Mouse (Mus musculus): ENCODE measurements around the gene Cox20. TPM values are rescaled to one million over a fixed set of nuclear protein-coding genes. Genes with fewer than 3 reads are reported as not detected.
"Not testable (repeated sequence)": the region's sequence is repeated elsewhere in the genome, so short reads cannot be mapped to it uniquely, and the experiment has no call there.

Cox20 gene
- polyA plus RNA-seq, 1 experiment from 2014 or later, result 133 TPM

DNA sequence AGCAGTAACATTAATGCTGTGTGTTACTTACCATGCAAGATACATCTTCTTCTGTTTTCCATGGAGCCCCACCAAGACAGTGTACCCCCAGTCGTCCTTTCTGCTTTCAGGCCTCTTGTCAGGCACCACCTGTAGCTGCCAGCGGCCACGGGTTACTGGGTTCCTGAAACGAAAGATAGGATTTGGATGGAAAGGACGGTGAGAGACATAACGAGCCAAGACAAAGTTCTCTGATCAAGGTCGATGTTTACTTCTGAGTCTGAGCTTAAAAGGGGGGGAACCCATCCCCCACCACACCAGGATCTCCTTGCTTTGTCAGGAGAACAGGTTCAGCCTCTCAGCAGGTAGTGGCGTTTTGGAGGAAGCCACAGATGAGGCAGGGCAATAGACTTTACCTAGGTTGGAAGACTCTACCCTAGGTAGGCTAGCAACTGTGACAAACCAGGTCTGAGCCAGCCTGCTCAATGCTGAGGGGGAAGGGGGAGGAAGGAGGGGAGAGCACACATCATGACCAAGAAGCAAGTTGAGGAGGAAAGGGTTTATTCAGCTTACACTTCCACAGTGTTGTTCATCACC lies 31.2 kb upstream of the Cox20 start:
- H3K9me3 ChIP-seq (ENCODE audit: control insufficient read depth, low read length), result no peaks in the 10 kb centered on the region
- H3K36me3 ChIP-seq (ENCODE audit: control insufficient read depth, insufficient read depth, low read length), result no peaks in the 10 kb centered on the region
- no peak overlapping the region for H3K27ac ChIP-seq (ENCODE audit: low read depth)
- no peak overlapping the region for H3K9ac ChIP-seq (ENCODE audit: low read length)
- H3K4me3 ChIP-seq (ENCODE audit: low read depth, low read length), result no peak overlapping the region
- no peaks in the 10 kb centered on the region for H3K27me3 ChIP-seq (replicated peaks; ENCODE audit: control insufficient read depth, insufficient read depth, low read length)
- no peak overlapping the region for H3K4me2 ChIP-seq (ENCODE audit: low read length)
- H3K4me1 ChIP-seq (replicated peaks; ENCODE audit: control insufficient read depth, insufficient read depth, low read length), result no peaks in the 10 kb centered on the region
- ATAC-seq (replicated peaks; ENCODE audit: low FRiP score, low TSS enrichment, low read depth), result no peak
- WGBS, result 63% methylated on average over 8 of the region's 8 CpGs
- DNase-seq (ENCODE audit: low spot score), result no peak

DNA sequence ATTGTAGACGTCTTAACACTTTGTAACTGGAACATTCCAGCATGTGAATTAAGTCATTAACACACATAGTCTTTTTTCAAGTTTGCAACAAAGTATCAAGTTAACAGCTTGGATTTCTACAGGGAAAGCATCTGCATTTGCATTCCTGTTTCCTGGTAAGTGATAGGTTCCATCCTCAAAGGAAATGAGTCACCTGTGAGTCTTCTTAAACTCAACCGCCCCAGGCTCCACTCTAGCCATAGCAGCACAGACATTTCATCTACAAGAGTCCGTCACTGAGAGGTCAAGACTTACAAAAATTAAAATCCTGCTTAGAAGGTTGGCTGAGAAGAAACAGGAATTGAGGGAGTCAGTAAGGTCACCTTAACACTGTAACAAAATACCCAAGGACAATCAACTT lies 27.2 kb upstream of the Cox20 start:
- Histone ChIP-seq H3K9me3 (ENCODE audit: control insufficient read depth, low read length) (no peaks in the 10 kb centered on the region), H3K4me2 (ENCODE audit: low read length) (no peak overlapping the region), H3K27me3 (replicated peaks; ENCODE audit: control insufficient read depth, insufficient read depth, low read length) (no peaks in the 10 kb centered on the region), H3K9ac (ENCODE audit: low read length) (no peak overlapping the region), H3K27ac (ENCODE audit: low read depth) (no peak overlapping the region), H3K36me3 (ENCODE audit: control insufficient read depth, insufficient read depth, low read length) (no peaks in the 10 kb centered on the region), H3K4me3 (ENCODE audit: low read depth, low read length) (no peak overlapping the region), H3K4me1 (replicated peaks; ENCODE audit: control insufficient read depth, insufficient read depth, low read length) (no peaks in the 10 kb centered on the region)
- 82% methylated on average over 3 of the region's 3 CpGs for WGBS
- ATAC-seq (replicated peaks; ENCODE audit: low FRiP score, low TSS enrichment, low read depth), result no peak
- DNase-seq (ENCODE audit: low spot score), result no peak

GRCm38 (mm10) chr1:178294051-178294450 lies 24.9 kb upstream of the Cox20 start:
- no peak overlapping the region for H3K4me2 ChIP-seq (ENCODE audit: low read length)
- no peak overlapping the region for H3K27ac ChIP-seq (ENCODE audit: low read depth)
- no peak overlapping the region for H3K4me3 ChIP-seq (ENCODE audit: low read depth, low read length)
- ATAC-seq (replicated peaks; ENCODE audit: low FRiP score, low TSS enrichment, low read depth) (no peak), DNase-seq (ENCODE audit: low spot score) (no peak)
- H3K36me3 ChIP-seq (ENCODE audit: control insufficient read depth, insufficient read depth, low read length), result no peaks in the 10 kb centered on the region
- no peaks in the 10 kb centered on the region for H3K9me3 ChIP-seq (ENCODE audit: control insufficient read depth, low read length)
- WGBS, result 98% methylated on average over 1 of the region's 1 CpGs
- H3K27me3 ChIP-seq (replicated peaks; ENCODE audit: control insufficient read depth, insufficient read depth, low read length), result no peaks in the 10 kb centered on the region
- H3K9ac ChIP-seq (ENCODE audit: low read length), result no peak overlapping the region
- no peaks in the 10 kb centered on the region for H3K4me1 ChIP-seq (replicated peaks; ENCODE audit: control insufficient read depth, insufficient read depth, low read length)

DNA sequence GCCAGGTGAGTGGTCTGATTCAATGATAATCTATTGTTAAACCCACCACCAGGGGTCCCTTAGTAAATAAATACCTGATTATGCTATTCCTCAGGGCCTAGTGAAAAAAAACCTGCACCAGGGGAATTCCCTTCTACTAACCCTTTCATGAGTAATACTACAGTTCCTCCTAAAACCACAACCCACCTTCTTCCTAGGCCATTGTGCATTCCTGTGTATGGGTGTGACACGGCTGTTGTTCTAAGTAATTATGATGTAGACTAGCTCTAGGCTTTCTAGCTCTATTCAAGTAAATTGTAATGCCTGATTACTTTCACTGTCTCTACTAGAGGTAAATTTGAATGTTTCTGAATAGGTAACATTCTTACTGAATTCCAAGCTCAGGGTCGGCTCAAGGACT lies 17.7 kb upstream of the Cox20 start:
- 92% methylated on average over 2 of the region's 2 CpGs for WGBS
- not testable (repeated sequence) for ATAC-seq (replicated peaks; ENCODE audit: low FRiP score, low TSS enrichment, low read depth); H3K9me3 ChIP-seq (ENCODE audit: control insufficient read depth, low read length); DNase-seq (ENCODE audit: low spot score); H3K27me3 ChIP-seq (replicated peaks; ENCODE audit: control insufficient read depth, insufficient read depth, low read length); H3K9ac ChIP-seq (ENCODE audit: low read length); H3K27ac ChIP-seq (ENCODE audit: low read depth); H3K4me2 ChIP-seq (ENCODE audit: low read length); H3K36me3 ChIP-seq (ENCODE audit: control insufficient read depth, insufficient read depth, low read length); H3K4me1 ChIP-seq (replicated peaks; ENCODE audit: control insufficient read depth, insufficient read depth, low read length); H3K4me3 ChIP-seq (ENCODE audit: low read depth, low read length)

- Histone ChIP-seq H3K4me2 (ENCODE audit: low read length) (no peak overlapping the region), H3K4me3 (ENCODE audit: low read depth, low read length) (no peak overlapping the region), H3K4me1 (replicated peaks; ENCODE audit: control insufficient read depth, insufficient read depth, low read length) (no peaks in the 10 kb centered on the region), H3K27ac (ENCODE audit: low read depth) (no peak overlapping the region), H3K9ac (ENCODE audit: low read length) (no peak overlapping the region), H3K9me3 (ENCODE audit: control insufficient read depth, low read length) (peaks cover 4% of the 10 kb centered on the region; the same call in 1 of the 2 replicates), H3K36me3 (ENCODE audit: control insufficient read depth, insufficient read depth, low read length) (no peaks in the 10 kb centered on the region), H3K27me3 (replicated peaks; ENCODE audit: control insufficient read depth, insufficient read depth, low read length) (no peaks in the 10 kb centered on the region)
- DNase-seq (ENCODE audit: low spot score), result peak; percentile 78
- 28% methylated on average over 3 of the region's 3 CpGs for WGBS
- ATAC-seq (replicated peaks; ENCODE audit: low FRiP score, low TSS enrichment, low read depth), result peak; percentile 53; the same call in 1 of the 2 replicates
Measured at GRCm38 (mm10) chr1:178303425-178303824, 15.5 kb upstream of the Cox20 start.

DNA sequence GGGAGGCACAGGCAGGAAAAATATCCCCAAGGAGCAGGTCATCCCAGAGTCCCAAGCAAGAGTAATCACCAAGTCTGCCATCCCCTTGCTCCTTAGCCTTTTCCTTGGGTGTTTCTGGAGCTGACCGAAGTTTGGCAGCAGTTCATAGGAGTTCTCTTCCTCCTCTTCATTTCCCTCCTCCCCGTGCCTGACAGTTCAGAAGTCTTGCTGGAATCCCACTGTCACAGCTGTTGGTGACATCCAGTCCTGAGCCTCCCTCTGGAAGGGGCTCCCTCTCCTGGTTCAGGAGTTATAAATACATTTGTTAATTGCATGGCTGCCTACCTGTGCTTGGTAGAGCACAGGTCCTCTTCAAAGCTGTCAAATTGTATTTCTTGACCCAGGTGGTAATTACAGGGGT lies 9.4 kb upstream of the Cox20 start:
- Histone ChIP-seq H3K27ac (ENCODE audit: low read depth) (no peak overlapping the region), H3K9ac (ENCODE audit: low read length) (no peak overlapping the region), H3K4me2 (ENCODE audit: low read length) (no peak overlapping the region), H3K36me3 (ENCODE audit: control insufficient read depth, insufficient read depth, low read length) (no peaks in the 10 kb centered on the region), H3K27me3 (replicated peaks; ENCODE audit: control insufficient read depth, insufficient read depth, low read length) (no peaks in the 10 kb centered on the region), H3K4me3 (ENCODE audit: low read depth, low read length) (no peak overlapping the region), H3K4me1 (replicated peaks; ENCODE audit: control insufficient read depth, insufficient read depth, low read length) (no peaks in the 10 kb centered on the region), H3K9me3 (ENCODE audit: control insufficient read depth, low read length) (no peaks in the 10 kb centered on the region)
- ATAC-seq (replicated peaks; ENCODE audit: low FRiP score, low TSS enrichment, low read depth) (no peak), DNase-seq (ENCODE audit: low spot score) (peak; percentile 48)
- WGBS, result 78% methylated on average over 2 of the region's 2 CpGs

DNA sequence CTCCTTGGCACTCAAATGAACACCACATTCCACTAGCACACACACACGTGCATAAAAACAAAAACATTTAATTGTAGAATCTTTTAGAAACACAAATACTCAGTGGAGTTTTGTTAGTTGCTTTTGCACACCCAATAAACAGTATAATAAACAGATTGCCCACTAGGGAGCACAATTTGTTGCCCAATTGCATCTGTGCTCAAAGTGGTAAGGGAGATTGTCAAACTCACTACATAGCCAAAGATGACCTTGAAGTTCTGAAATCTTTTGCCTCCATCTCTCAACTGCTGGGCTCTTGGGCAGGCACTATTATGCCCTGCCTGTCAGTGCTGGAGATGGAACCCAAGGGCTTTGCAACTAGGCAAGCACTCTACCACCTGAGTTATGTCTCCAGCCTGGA lies 8.8 kb upstream of the Cox20 start:
- WGBS, result 68% methylated on average over 1 of the region's 1 CpGs
- DNase-seq (ENCODE audit: low spot score) (no peak), ATAC-seq (replicated peaks; ENCODE audit: low FRiP score, low TSS enrichment, low read depth) (no peak)
- H3K36me3 ChIP-seq (ENCODE audit: control insufficient read depth, insufficient read depth, low read length), result no peaks in the 10 kb centered on the region
- no peaks in the 10 kb centered on the region for H3K27me3 ChIP-seq (replicated peaks; ENCODE audit: control insufficient read depth, insufficient read depth, low read length)
- no peak overlapping the region for H3K4me3 ChIP-seq (ENCODE audit: low read depth, low read length)
- H3K27ac ChIP-seq (ENCODE audit: low read depth), result no peak overlapping the region
- H3K9ac ChIP-seq (ENCODE audit: low read length), result no peak overlapping the region
- no peaks in the 10 kb centered on the region for H3K9me3 ChIP-seq (ENCODE audit: control insufficient read depth, low read length)
- H3K4me1 ChIP-seq (replicated peaks; ENCODE audit: control insufficient read depth, insufficient read depth, low read length), result no peaks in the 10 kb centered on the region
- no peak overlapping the region for H3K4me2 ChIP-seq (ENCODE audit: low read length)

DNA sequence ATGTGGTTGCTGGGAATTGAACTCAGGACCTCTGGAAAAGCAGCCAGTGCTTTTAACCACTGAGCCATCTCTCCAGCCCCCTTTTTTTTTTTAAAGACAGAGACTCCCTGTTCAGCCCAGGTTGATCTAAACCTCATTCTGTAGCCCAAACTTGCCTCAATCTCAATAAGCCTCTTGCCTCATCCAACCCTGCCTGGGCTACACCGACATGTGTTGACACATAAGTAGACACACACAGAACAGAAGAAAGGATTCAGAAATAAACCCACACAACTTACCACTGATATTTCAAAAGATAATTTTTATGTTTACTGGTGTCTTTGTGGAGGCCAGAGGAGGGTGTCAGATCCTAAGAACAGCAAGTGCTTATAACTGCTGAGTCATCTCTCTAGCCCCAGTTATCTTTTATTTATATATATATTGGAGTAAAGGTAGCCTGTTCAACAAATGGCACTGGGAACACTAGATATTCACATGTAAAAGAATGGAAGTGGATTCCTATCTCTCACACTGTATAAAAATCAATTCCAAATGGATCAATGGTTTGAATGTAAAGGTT lies 5.8 kb upstream of the Cox20 start:
- Histone ChIP-seq H3K4me1 (replicated peaks; ENCODE audit: control insufficient read depth, insufficient read depth, low read length) (peaks cover 7% of the 10 kb centered on the region; the same call in 1 of the 2 replicates), H3K36me3 (ENCODE audit: control insufficient read depth, insufficient read depth, low read length) (no peaks in the 10 kb centered on the region), H3K4me2 (ENCODE audit: low read length) (no peak overlapping the region), H3K27me3 (replicated peaks; ENCODE audit: control insufficient read depth, insufficient read depth, low read length) (no peaks in the 10 kb centered on the region), H3K4me3 (ENCODE audit: low read depth, low read length) (no peak overlapping the region), H3K27ac (ENCODE audit: low read depth) (no peak overlapping the region), H3K9me3 (ENCODE audit: control insufficient read depth, low read length) (no peaks in the 10 kb centered on the region), H3K9ac (ENCODE audit: low read length) (no peak overlapping the region)
- WGBS, result 93% methylated on average over 1 of the region's 1 CpGs
- DNase-seq (ENCODE audit: low spot score) (no peak), ATAC-seq (replicated peaks; ENCODE audit: low FRiP score, low TSS enrichment, low read depth) (no peak)

DNA sequence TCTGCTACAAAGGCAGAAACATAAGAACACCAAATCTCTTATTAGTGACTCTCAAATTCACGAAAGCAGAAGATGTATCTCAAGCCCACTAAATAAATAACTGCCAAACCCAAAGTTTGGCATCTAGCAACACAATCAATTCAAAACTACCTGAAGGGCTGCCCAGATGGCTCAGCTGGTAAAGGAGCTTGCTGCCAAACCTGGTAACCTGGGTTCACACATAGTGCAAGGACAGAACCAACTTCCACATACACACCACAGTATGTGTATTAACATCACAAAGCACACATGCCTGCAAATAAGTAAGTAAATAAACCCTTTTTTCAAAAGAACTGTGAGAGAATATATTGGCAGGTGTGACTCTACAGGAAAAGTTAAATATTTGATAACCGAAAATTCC lies 4.7 kb upstream of the Cox20 start:
- WGBS, result 90% methylated on average over 2 of the region's 2 CpGs
- Histone ChIP-seq H3K9ac (ENCODE audit: low read length) (no peak overlapping the region), H3K4me2 (ENCODE audit: low read length) (no peak overlapping the region), H3K36me3 (ENCODE audit: control insufficient read depth, insufficient read depth, low read length) (no peaks in the 10 kb centered on the region), H3K27ac (ENCODE audit: low read depth) (no peak overlapping the region), H3K4me1 (replicated peaks; ENCODE audit: control insufficient read depth, insufficient read depth, low read length) (peaks cover 7% of the 10 kb centered on the region; the same call in 1 of the 2 replicates), H3K4me3 (ENCODE audit: low read depth, low read length) (no peak overlapping the region), H3K9me3 (ENCODE audit: control insufficient read depth, low read length) (no peaks in the 10 kb centered on the region), H3K27me3 (replicated peaks; ENCODE audit: control insufficient read depth, insufficient read depth, low read length) (no peaks in the 10 kb centered on the region)
- DNase-seq (ENCODE audit: low spot score) (peak; percentile 15), ATAC-seq (replicated peaks; ENCODE audit: low FRiP score, low TSS enrichment, low read depth) (no peak)
